Mouse (Mus musculus): ENCODE measurements around the gene Usp35. TPM values are rescaled to one million over a fixed set of nuclear protein-coding genes. Genes with fewer than 3 reads are reported as not detected.
A peak's percentile ranks its signal among the peaks of the same experiment; 100 is the strongest.

Usp35 gene
- polyA plus RNA-seq, 1 experiment from 2014 or later: 1.5 TPM

DNA sequence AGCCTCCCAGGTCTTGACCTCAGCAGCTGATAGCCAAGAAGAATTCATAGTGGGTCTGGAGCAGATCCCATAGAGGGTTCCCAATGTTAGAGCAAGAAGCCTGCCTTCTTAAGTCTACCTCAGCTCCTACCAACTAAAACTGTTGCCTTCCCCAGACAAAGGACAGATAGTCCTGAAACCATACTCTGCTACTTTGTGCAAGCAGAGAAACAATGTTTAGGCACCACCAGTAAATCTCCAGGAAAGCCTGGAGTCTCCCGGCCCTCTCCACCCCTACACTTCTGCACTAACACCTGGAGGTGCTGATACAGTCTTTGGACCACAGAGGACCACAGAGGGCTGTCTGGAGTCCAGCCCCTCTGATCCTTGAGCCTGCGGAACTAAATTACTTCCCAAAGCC lies 12.8 kb upstream of the Usp35 start:
- WGBS: 70% methylated on average over 2 of the region's 2 CpGs
- Histone ChIP-seq H3K4me1 (ENCODE audit: insufficient read depth, low read depth, low read length) (peaks cover 3% of the 10 kb centered on the region; the same call in 1 of the 2 replicates), H3K4me2 (replicated peaks; ENCODE audit: low read depth, low read length) (no peak overlapping the region), H3K27ac (ENCODE audit: low read length) (no peak overlapping the region), H3K4me3 (ENCODE audit: low read depth, low read length) (no peak overlapping the region), H3K9me3 (ENCODE audit: low read length) (no peaks in the 10 kb centered on the region), H3K9ac (replicated peaks; ENCODE audit: low read depth) (no peak overlapping the region), H3K27me3 (replicated peaks; ENCODE audit: insufficient read depth, low read length) (no peaks in the 10 kb centered on the region), H3K36me3 (ENCODE audit: insufficient read depth, low read length) (0 out of 2 replicates have a peak, but pooled peaks cover 8% of the 10 kb centered on the region)
- DNase-seq (ENCODE audit: low spot score) (no peak), ATAC-seq (no peak)
- no peak for TF ChIP-seq CTCF (IDR thresholded peaks at IDR 0.05)
- TF ChIP-seq EP300 (IDR thresholded peaks at IDR 0.05): no peak

DNA sequence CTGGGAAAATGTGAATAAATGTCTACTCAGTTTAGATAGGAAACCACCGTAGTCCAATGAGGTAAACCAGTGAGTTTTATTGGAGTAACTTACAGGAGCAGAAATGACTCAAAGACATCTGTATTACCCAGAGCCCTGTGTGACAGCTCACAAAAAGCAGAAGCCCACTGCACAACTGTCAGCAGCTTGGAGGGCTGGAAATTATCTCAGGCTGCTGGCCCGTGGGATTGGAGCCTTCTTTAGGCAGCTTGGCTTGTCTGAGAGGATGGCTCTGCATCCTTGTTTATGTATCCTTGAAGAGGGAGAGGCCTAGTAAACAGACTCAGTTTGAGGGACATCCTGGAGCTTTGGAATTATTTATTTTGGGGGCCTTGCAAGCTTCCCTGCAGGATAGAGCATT lies 11.1 kb upstream of the Usp35 start:
- WGBS: 67% methylated on average over 2 of the region's 2 CpGs
- no peaks in the 10 kb centered on the region for H3K9me3 ChIP-seq (ENCODE audit: low read length)
- no peak overlapping the region for H3K27ac ChIP-seq (ENCODE audit: low read length)
- H3K4me3 ChIP-seq (ENCODE audit: low read depth, low read length): no peak overlapping the region
- peaks cover 3% of the 10 kb centered on the region; the same call in 1 of the 2 replicates for H3K4me1 ChIP-seq (ENCODE audit: insufficient read depth, low read depth, low read length)
- H3K4me2 ChIP-seq (replicated peaks; ENCODE audit: low read depth, low read length): no peak overlapping the region
- H3K9ac ChIP-seq (replicated peaks; ENCODE audit: low read depth): no peak overlapping the region
- DNase-seq (ENCODE audit: low spot score) (no peak), ATAC-seq (no peak)
- 0 out of 2 replicates have a peak, but pooled peaks cover 8% of the 10 kb centered on the region for H3K36me3 ChIP-seq (ENCODE audit: insufficient read depth, low read length)
- TF ChIP-seq EP300 (IDR thresholded peaks at IDR 0.05): no peak
- TF ChIP-seq CTCF (IDR thresholded peaks at IDR 0.05): no peak
- no peaks in the 10 kb centered on the region for H3K27me3 ChIP-seq (replicated peaks; ENCODE audit: insufficient read depth, low read length)

DNA sequence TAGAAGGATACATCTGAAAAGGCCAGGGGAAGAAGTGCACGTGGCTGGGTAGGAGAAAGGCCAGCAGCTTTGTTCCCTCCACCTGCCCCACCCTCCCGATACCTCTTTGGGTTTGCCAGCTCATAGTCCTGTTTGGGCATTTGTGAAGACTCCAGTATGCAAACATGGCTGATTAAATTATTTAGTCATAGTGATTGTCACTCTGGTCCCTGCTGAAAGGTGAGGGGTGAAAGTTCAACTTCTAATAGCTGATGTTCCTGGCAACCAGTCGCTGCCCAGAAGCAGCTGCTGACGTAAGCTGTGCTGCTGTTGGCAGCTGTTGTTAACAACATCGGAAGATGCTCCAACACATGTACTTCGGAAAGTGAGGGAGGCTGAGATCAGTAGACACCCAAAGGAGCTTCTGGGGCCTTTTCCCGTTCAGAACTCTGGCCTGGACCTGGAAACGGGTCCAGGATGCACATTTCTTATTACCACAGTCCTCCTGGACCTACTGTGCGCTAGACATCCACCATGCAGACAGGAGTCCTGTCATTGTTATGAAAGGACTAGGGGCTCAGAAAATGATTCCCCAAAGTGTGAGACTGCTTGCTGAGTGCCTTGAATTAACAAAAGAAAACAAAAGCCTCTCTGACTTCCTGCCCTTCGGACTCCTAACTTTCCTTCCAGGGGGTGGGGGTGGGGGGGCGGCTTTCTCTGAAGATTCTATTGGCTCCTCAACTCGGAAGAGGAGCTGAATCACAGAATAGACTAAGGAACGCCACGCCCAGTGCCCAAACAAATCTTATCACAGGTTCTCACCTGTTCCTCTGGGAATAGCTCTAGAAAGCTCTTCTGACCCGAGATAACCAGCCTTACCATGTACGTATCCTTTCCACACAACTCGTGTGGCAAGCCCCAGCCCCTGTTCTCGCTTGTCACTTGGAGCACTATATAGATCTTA lies 9.4 kb upstream of the Usp35 start:
- DNase-seq (ENCODE audit: low spot score) (peak; percentile 64), ATAC-seq (peak; percentile 73)
- Histone ChIP-seq H3K4me1 (ENCODE audit: insufficient read depth, low read depth, low read length) (peaks cover 3% of the 10 kb centered on the region; the same call in 1 of the 2 replicates), H3K27me3 (replicated peaks; ENCODE audit: insufficient read depth, low read length) (no peaks in the 10 kb centered on the region), H3K4me3 (ENCODE audit: low read depth, low read length) (no peak overlapping the region), H3K27ac (ENCODE audit: low read length) (0 out of 2 replicates have a peak overlapping the region, but pooled peaks have one; percentile 60), H3K4me2 (replicated peaks; ENCODE audit: low read depth, low read length) (no peak overlapping the region), H3K9ac (replicated peaks; ENCODE audit: low read depth) (no peak overlapping the region), H3K9me3 (ENCODE audit: low read length) (no peaks in the 10 kb centered on the region), H3K36me3 (ENCODE audit: insufficient read depth, low read length) (no peaks in the 10 kb centered on the region)
- TF ChIP-seq EP300 (IDR thresholded peaks at IDR 0.05) (0 out of 2 replicates have a peak, but pooled peaks have one; percentile 17), CTCF (IDR thresholded peaks at IDR 0.05) (no peak)
- WGBS: 46% methylated on average over 18 of the region's 18 CpGs

DNA sequence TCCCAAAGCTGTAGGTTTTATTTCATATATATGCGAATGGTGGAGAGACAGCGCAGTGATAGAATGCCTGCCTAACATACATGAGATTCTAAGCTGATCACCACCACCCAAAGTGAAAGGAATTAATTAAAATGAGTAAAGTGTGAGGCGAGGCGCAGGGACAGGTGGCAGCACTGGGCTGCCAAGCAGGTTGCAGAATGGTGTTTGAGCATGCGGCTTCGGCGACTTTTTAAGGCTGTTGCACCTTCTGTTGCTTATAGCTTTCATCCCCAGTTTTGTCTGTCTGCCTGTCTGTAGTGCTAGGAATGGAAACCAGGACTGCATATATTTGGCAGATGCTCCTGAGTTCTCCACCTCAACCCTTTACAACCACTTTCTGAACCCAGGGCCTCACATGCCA lies 7.8 kb upstream of the Usp35 start:
- 93% methylated on average over 7 of the region's 7 CpGs for WGBS
- H3K4me3 ChIP-seq (ENCODE audit: low read depth, low read length): no peak overlapping the region
- no peaks in the 10 kb centered on the region for H3K27me3 ChIP-seq (replicated peaks; ENCODE audit: insufficient read depth, low read length)
- no peak overlapping the region for H3K27ac ChIP-seq (ENCODE audit: low read length)
- ATAC-seq (no peak), DNase-seq (ENCODE audit: low spot score) (no peak)
- no peaks in the 10 kb centered on the region for H3K36me3 ChIP-seq (ENCODE audit: insufficient read depth, low read length)
- H3K4me2 ChIP-seq (replicated peaks; ENCODE audit: low read depth, low read length): no peak overlapping the region
- peaks cover 3% of the 10 kb centered on the region; the same call in 1 of the 2 replicates for H3K4me1 ChIP-seq (ENCODE audit: insufficient read depth, low read depth, low read length)
- H3K9ac ChIP-seq (replicated peaks; ENCODE audit: low read depth): no peak overlapping the region
- TF ChIP-seq CTCF (IDR thresholded peaks at IDR 0.05) (peak; percentile 14; the same call in 1 of the 2 replicates), EP300 (IDR thresholded peaks at IDR 0.05) (no peak)
- H3K9me3 ChIP-seq (ENCODE audit: low read length): no peaks in the 10 kb centered on the region

DNA sequence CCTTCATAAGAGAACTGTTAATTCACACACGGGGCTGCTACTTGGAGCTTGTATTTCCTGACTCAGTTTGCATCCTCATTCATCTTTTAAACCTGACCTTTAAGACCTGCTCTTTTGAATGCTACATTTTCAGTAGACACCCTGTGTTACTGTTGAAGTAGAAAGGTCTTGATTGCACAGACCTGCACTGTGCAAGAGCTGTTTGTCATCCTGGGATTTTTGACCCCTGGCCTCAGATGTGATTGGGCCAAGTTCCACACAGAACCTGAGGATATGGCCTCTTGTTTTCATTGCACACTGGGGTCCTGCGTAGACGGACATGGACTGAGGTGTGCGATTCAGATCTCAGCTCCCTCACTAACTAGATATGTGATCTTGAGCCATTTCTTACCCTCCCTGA lies 6.8 kb upstream of the Usp35 start:
- TF ChIP-seq EP300 (IDR thresholded peaks at IDR 0.05) (no peak), CTCF (IDR thresholded peaks at IDR 0.05) (no peak)
- ATAC-seq (no peak), DNase-seq (ENCODE audit: low spot score) (no peak)
- Histone ChIP-seq H3K4me1 (ENCODE audit: insufficient read depth, low read depth, low read length) (peaks cover 3% of the 10 kb centered on the region; the same call in 1 of the 2 replicates), H3K27me3 (replicated peaks; ENCODE audit: insufficient read depth, low read length) (no peaks in the 10 kb centered on the region), H3K36me3 (ENCODE audit: insufficient read depth, low read length) (no peaks in the 10 kb centered on the region), H3K4me2 (replicated peaks; ENCODE audit: low read depth, low read length) (no peak overlapping the region), H3K27ac (ENCODE audit: low read length) (no peak overlapping the region), H3K9ac (replicated peaks; ENCODE audit: low read depth) (no peak overlapping the region), H3K9me3 (ENCODE audit: low read length) (no peaks in the 10 kb centered on the region), H3K4me3 (ENCODE audit: low read depth, low read length) (no peak overlapping the region)
- 72% methylated on average over 4 of the region's 4 CpGs for WGBS

DNA sequence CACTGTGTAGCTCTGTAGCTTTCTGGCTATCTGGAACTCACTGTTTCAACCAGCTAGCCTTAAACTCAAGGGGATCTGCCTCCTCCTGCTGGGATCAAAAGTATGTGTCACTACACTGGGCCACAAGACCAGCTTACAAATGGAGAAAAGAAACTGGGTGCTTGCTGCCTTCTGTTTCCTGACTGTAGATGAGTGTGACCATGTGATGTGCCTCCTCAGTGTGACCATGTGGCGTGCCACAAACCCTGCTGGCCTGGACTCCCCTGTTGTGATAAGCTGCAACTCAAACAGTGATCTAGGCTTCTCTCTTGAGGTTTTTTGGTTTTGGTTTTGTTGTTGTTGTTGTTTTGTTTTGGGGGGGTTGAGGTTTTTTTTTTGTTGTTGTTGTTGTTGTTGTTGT lies 4.9 kb upstream of the Usp35 start:
- Histone ChIP-seq H3K27ac (ENCODE audit: low read length) (no peak overlapping the region), H3K36me3 (ENCODE audit: insufficient read depth, low read length) (no peaks in the 10 kb centered on the region), H3K9ac (replicated peaks; ENCODE audit: low read depth) (no peak overlapping the region), H3K4me1 (ENCODE audit: insufficient read depth, low read depth, low read length) (peaks cover 3% of the 10 kb centered on the region; the same call in 1 of the 2 replicates), H3K9me3 (ENCODE audit: low read length) (no peaks in the 10 kb centered on the region), H3K4me3 (ENCODE audit: low read depth, low read length) (no peak overlapping the region), H3K4me2 (replicated peaks; ENCODE audit: low read depth, low read length) (no peak overlapping the region), H3K27me3 (replicated peaks; ENCODE audit: insufficient read depth, low read length) (no peaks in the 10 kb centered on the region)
- no peak for DNase-seq (ENCODE audit: low spot score)
- whole genome bisulfite sequencing: 61% methylated on average over 1 of the region's 1 CpGs
- no peak for ATAC-seq
- TF ChIP-seq CTCF (IDR thresholded peaks at IDR 0.05): no peak
- no peak for TF ChIP-seq EP300 (IDR thresholded peaks at IDR 0.05)

Data from lung, postnatal 0 days (tissue).